ENCODE assay signal across 31 mouse cellular contexts in genomic region chr4:18444284-18445004, GRCm38 (mm10).
A peak's percentile ranks its signal among the peaks of the same experiment; 100 is the strongest.
DNase-seq lines count a peak whose midpoint lies in the region; ATAC-seq and TF ChIP-seq lines count a peak whose summit lies in the region.
"Had no signal": no experiment of that assay in that cellular context is flagged by ENCODE, and none has a peak within 500 bp of the region (broad histone marks: within the 10 kb centered on the region; RNA-seq: fewer than 3 reads in every experiment).

No protein-coding gene starts in this region.

- peak; percentile 10 for DNase-seq in kidney, adult 2 months
- no peak for DNase-seq in kidney, adult 8-10 months
- DNase-seq in kidney, postnatal 36 days = no peak
- no peak for DNase-seq in ovary, postnatal 36 days (ENCODE audit: low spot score)
- DNase-seq: adrenal gland, postnatal 14 days; B cell, adult 2 months; cerebellum, adult 11 months; cerebellum, adult 2 months; cerebellum, adult 9-11 months; cerebellum, postnatal 25 days; gastrocnemius, postnatal 10 days; gastrocnemius, postnatal 36 days; heart, adult 2 months; heart, postnatal 14 days; heart, postnatal 4 days had no signal

- 36% methylated on average over 5 of the region's 5 CpGs for WGBS in kidney, adult 2 months
- 29% methylated on average over 5 of the region's 5 CpGs for WGBS in kidney, embryonic 16.5 days
- 89% methylated on average over 5 of the region's 5 CpGs for WGBS in midbrain, embryonic 12.5 days
- WGBS in midbrain, embryonic 16.5 days = 86% methylated on average over 5 of the region's 5 CpGs

- no peaks in the 10 kb centered on the region for H3K4me1 ChIP-seq in kidney, adult 2 months (ENCODE audit: control insufficient read depth, insufficient read depth, low read length)
- H3K4me1 ChIP-seq in kidney, embryonic 16.5 days (ENCODE audit: insufficient read depth, low read length) = no peaks in the 10 kb centered on the region
- H3K4me1 ChIP-seq in midbrain, embryonic 12.5 days = no peaks in the 10 kb centered on the region
- H3K4me1 ChIP-seq in midbrain, embryonic 16.5 days (ENCODE audit: control insufficient read depth, insufficient read depth, low read length) = no peaks in the 10 kb centered on the region
- H3K4me1 ChIP-seq: embryonic facial prominence, embryonic 10.5 days; embryonic facial prominence, embryonic 13.5 days; forebrain, embryonic 12.5 days; forebrain, embryonic 15.5 days; heart, embryonic 10.5 days; heart, embryonic 13.5 days; hindbrain, embryonic 12.5 days; hindbrain, embryonic 15.5 days had no signal

- no peaks in the 10 kb centered on the region for H3K9me3 ChIP-seq in kidney, embryonic 16.5 days (ENCODE audit: low read length)
- H3K9me3 ChIP-seq in midbrain, embryonic 12.5 days = no peaks in the 10 kb centered on the region
- H3K9me3 ChIP-seq in midbrain, embryonic 16.5 days (replicated peaks; ENCODE audit: control insufficient read depth, low read length, poor library complexity, severe bottlenecking) = no peaks in the 10 kb centered on the region
- H3K9me3 ChIP-seq: embryonic facial prominence, embryonic 10.5 days; embryonic facial prominence, embryonic 13.5 days; forebrain, embryonic 12.5 days; forebrain, embryonic 15.5 days; G1E; heart, embryonic 10.5 days; heart, embryonic 13.5 days; hindbrain, embryonic 12.5 days; hindbrain, embryonic 15.5 days had no signal

- no peak overlapping the region for H3K9ac ChIP-seq in kidney, embryonic 16.5 days (replicated peaks; ENCODE audit: low read length)
- no peak overlapping the region for H3K9ac ChIP-seq in midbrain, embryonic 12.5 days (replicated peaks)
- no peak overlapping the region for H3K9ac ChIP-seq in midbrain, embryonic 16.5 days (ENCODE audit: low read depth, low read length)
- H3K9ac ChIP-seq: embryonic facial prominence, embryonic 13.5 days; forebrain, embryonic 12.5 days; forebrain, embryonic 15.5 days; heart, embryonic 13.5 days; hindbrain, embryonic 12.5 days; hindbrain, embryonic 15.5 days had no signal

- H3K4me3 ChIP-seq in kidney, adult 2 months (ENCODE audit: insufficient read depth, low read depth, low read length) = no peak overlapping the region
- H3K4me3 ChIP-seq in kidney, embryonic 16.5 days (ENCODE audit: low read length) = no peak overlapping the region
- no peak overlapping the region for H3K4me3 ChIP-seq in midbrain, embryonic 12.5 days
- H3K4me3 ChIP-seq in midbrain, embryonic 16.5 days (ENCODE audit: low read depth, low read length) = no peak overlapping the region
- no peak overlapping the region for H3K4me3 ChIP-seq in myocyte
- H3K4me3 ChIP-seq: embryonic facial prominence, embryonic 10.5 days; embryonic facial prominence, embryonic 13.5 days; erythroblast, embryonic 14.5 days; forebrain, embryonic 12.5 days; forebrain, embryonic 15.5 days; heart, adult 2 months; heart, embryonic 10.5 days; heart, embryonic 13.5 days; hindbrain, embryonic 12.5 days; hindbrain, embryonic 15.5 days had no signal

- TF ChIP-seq POLR2A in kidney, adult 2 months (IDR thresholded peaks at IDR 0.05; ENCODE audit: low read depth, low read length) = no peak
- TF ChIP-seq POLR2A in myocyte (IDR thresholded peaks at IDR 0.05; ENCODE audit: insufficient read length, low read depth) = no peak

- ATAC-seq in kidney, embryonic 16.5 days (ENCODE audit: low FRiP score, low TSS enrichment) = peak; percentile 81
- peak; percentile 34; the same call in 1 of the 2 replicates for ATAC-seq in midbrain, embryonic 12.5 days (ENCODE audit: low FRiP score, low read depth)
- ATAC-seq in midbrain, embryonic 16.5 days = no peak
- ATAC-seq: forebrain, embryonic 15.5 days; Patski had no signal

- no peaks in the 10 kb centered on the region for H3K36me3 ChIP-seq in kidney, adult 2 months (ENCODE audit: control insufficient read depth, insufficient read depth, low read length)
- no peaks in the 10 kb centered on the region for H3K36me3 ChIP-seq in kidney, embryonic 16.5 days (ENCODE audit: insufficient read depth, low read length)
- H3K36me3 ChIP-seq in midbrain, embryonic 12.5 days = no peaks in the 10 kb centered on the region
- no peaks in the 10 kb centered on the region for H3K36me3 ChIP-seq in midbrain, embryonic 16.5 days (ENCODE audit: control insufficient read depth, insufficient read depth, low read length)
- no peaks in the 10 kb centered on the region for H3K36me3 ChIP-seq in myocyte (ENCODE audit: control insufficient read depth, insufficient read depth)
- H3K36me3 ChIP-seq: embryonic facial prominence, embryonic 10.5 days; embryonic facial prominence, embryonic 13.5 days; forebrain, embryonic 12.5 days; forebrain, embryonic 15.5 days; G1E; heart, embryonic 10.5 days; heart, embryonic 13.5 days; hindbrain, embryonic 12.5 days; hindbrain, embryonic 15.5 days had no signal

- H3ac ChIP-seq in myocyte (ENCODE audit: control insufficient read depth, insufficient read length) = no peak overlapping the region

- H3K4me2 ChIP-seq in kidney, embryonic 16.5 days (replicated peaks; ENCODE audit: low read depth, low read length) = no peak overlapping the region
- H3K4me2 ChIP-seq in midbrain, embryonic 12.5 days (replicated peaks) = no peak overlapping the region
- H3K4me2 ChIP-seq in midbrain, embryonic 16.5 days (ENCODE audit: low read length) = no peak overlapping the region
- H3K4me2 ChIP-seq in myocyte (ENCODE audit: low read depth) = no peak overlapping the region
- H3K4me2 ChIP-seq: embryonic facial prominence, embryonic 13.5 days; forebrain, embryonic 12.5 days; forebrain, embryonic 15.5 days; heart, embryonic 13.5 days; hindbrain, embryonic 12.5 days; hindbrain, embryonic 15.5 days had no signal

- TF ChIP-seq CTCF in kidney, adult 2 months (conservative IDR thresholded peaks at IDR 0.05; ENCODE audit: insufficient read depth, insufficient read length, low read depth, low read length) = no peak

- no peaks in the 10 kb centered on the region for H3K79me2 ChIP-seq in myocyte (ENCODE audit: control insufficient read depth, insufficient read depth)

- no peaks in the 10 kb centered on the region for H3K27me3 ChIP-seq in kidney, adult 2 months (replicated peaks; ENCODE audit: control insufficient read depth, insufficient read depth, low read length)
- no peaks in the 10 kb centered on the region for H3K27me3 ChIP-seq in kidney, embryonic 16.5 days (ENCODE audit: insufficient read depth, low read length)
- no peaks in the 10 kb centered on the region for H3K27me3 ChIP-seq in midbrain, embryonic 12.5 days
- no peaks in the 10 kb centered on the region for H3K27me3 ChIP-seq in midbrain, embryonic 16.5 days (ENCODE audit: control insufficient read depth, insufficient read depth, low read depth, low read length)
- H3K27me3 ChIP-seq in myocyte (ENCODE audit: control insufficient read depth, insufficient read depth, insufficient read length) = no peaks in the 10 kb centered on the region
- H3K27me3 ChIP-seq: CH12.LX; embryonic facial prominence, embryonic 13.5 days; forebrain, embryonic 12.5 days; forebrain, embryonic 15.5 days; heart, embryonic 13.5 days; hindbrain, embryonic 12.5 days; hindbrain, embryonic 15.5 days; Patski had no signal

- no peak overlapping the region for H3K27ac ChIP-seq in kidney, adult 2 months (ENCODE audit: insufficient read depth, low read depth, low read length)
- H3K27ac ChIP-seq in kidney, embryonic 16.5 days (ENCODE audit: low read length) = no peak overlapping the region
- no peak overlapping the region for H3K27ac ChIP-seq in midbrain, embryonic 12.5 days (replicated peaks)
- no peak overlapping the region for H3K27ac ChIP-seq in midbrain, embryonic 16.5 days (ENCODE audit: low read length)
- H3K27ac ChIP-seq: embryonic facial prominence, embryonic 10.5 days; embryonic facial prominence, embryonic 13.5 days; forebrain, embryonic 12.5 days; forebrain, embryonic 15.5 days; heart, adult 2 months; heart, embryonic 10.5 days; heart, embryonic 13.5 days; hindbrain, embryonic 12.5 days; hindbrain, embryonic 15.5 days had no signal

TF ChIP-seq in myocyte, 11 proteins besides CTCF, POLR2A, EP300 and RAD21:
- TF ChIP-seq MYOD1 (IDR thresholded peaks at IDR 0.05; ENCODE audit: control insufficient read depth in 1 of 3, insufficient read length in 2 of 3, low read depth in 2 of 3) = peak in 2 of 3 experiments; percentile 4 to 60
- TF ChIP-seq SRF (IDR thresholded peaks at IDR 0.05; ENCODE audit: control insufficient read depth, insufficient read length, low read depth) = no peak
